Mouse (Mus musculus) monocyte, adult 5-6 weeks (primary cell): ENCODE measurements around the gene Prb1. TPM values are rescaled to one million over a fixed set of nuclear protein-coding genes. Genes with fewer than 3 reads are reported as not detected.
"Not testable (repeated sequence)": the region's sequence is repeated elsewhere in the genome, so short reads cannot be mapped to it uniquely, and the experiment has no call there.

Experiments
- ATAC-seq: fragments of 153-309, 156-312 bp; replicated peaks from 2 replicates; pipeline ENCODE4 v1.8.0; 2017; ENCODE audit warnings: mild to moderate bottlenecking; ENCODE audit not compliant: low TSS enrichment, insufficient number of reproducible peaks, severe bottlenecking, poor library complexity, low FRiP score
- total RNA-seq: library from RNA; stranded (forward); fragments of 200-1000, 200-491, 200-594 nt; gene quantifications from 3 replicates; pipeline ENCODE4 v1.2.3, GENCODE M21; 2017

Gene Prb1
- not detected in 3 replicates for total RNA-seq

DNA sequence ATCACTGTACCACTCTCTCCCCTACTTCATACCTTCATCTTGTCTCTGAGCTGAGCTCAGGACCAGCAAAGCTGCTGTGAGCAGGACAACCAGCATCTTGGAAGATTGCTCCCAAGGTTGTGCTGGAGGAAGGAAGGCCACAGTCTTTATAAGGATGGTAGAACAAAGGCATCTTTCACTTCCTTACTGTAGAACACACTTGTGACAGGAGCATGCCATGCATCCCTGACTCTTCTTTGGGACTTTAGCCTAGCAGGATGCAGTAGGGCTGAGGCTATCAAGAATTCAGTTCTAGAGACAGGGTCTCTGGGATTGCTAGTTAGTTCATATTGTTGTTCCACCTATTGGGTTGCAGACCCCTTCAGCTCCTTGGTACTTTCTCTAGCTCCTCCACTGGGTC is at the start of gene Prb1:
Prb1 (minus strand) TSS at position 101 of the 400 bp plus-strand sequence.
- not testable (repeated sequence) for ATAC-seq

Other genes with a start within 250 kb of the Prb1 start
- not detected in 3 replicates for gene Prpmp5, start 104.2 kb upstream of the Prb1 start, total RNA-seq
- gene Gm8882, start 153.6 kb upstream of the Prb1 start, total RNA-seq: not detected in 3 replicates